Mouse (Mus musculus) cerebellum, adult 11 months (tissue): ENCODE measurements at regions not wholly inside any gene's neighbourhood (a gene's known extent, or its start where the extent isn't known, plus 50 kb on each side); places are given as distances from the start of the nearest gene placed in this dataset.

Experiments
- DNase-seq: peaks from one replicate; pipeline ENCODE4 v3.0.0; 2022

GRCm38 (mm10) chr8:87417466-87417865 lies 54.9 kb downstream of the Cbln1 start:
- DNase-seq, result no peak

GRCm38 (mm10) chr8:87415051-87415630 lies 57.3 kb downstream of the Cbln1 start:
- DNase-seq, result no peak

- DNase-seq, result no peak
Measured at GRCm38 (mm10) chr8:87389016-87389415, 83.4 kb downstream of the Cbln1 start.

- no peak for DNase-seq
Measured at GRCm38 (mm10) chr8:87383527-87384206, 88.7 kb downstream of the Cbln1 start.

GRCm38 (mm10) chr8:87382311-87382710 lies 90.1 kb downstream of the Cbln1 start:
- no peak for DNase-seq

- DNase-seq, result no peak
Measured at GRCm38 (mm10) chr8:87380791-87381190, 91.6 kb downstream of the Cbln1 start.

GRCm38 (mm10) chr8:87379296-87379695 lies 93.1 kb downstream of the Cbln1 start:
- DNase-seq, result no peak

GRCm38 (mm10) chr8:87374044-87374443 lies 98.4 kb downstream of the Cbln1 start:
- no peak for DNase-seq

GRCm38 (mm10) chr8:87373535-87373934 lies 98.9 kb downstream of the Cbln1 start:
- DNase-seq, result no peak

- no peak for DNase-seq
Measured at GRCm38 (mm10) chr8:87372061-87372460, 100.3 kb downstream of the Cbln1 start.

GRCm38 (mm10) chr8:87370194-87370593 lies 102.2 kb downstream of the Cbln1 start:
- no peak for DNase-seq

GRCm38 (mm10) chr8:87350471-87350870 lies 121.9 kb downstream of the Cbln1 start:
- DNase-seq, result peak; percentile 33

GRCm38 (mm10) chr8:87349781-87350181 lies 122.6 kb downstream of the Cbln1 start:
- peak; percentile 76 for DNase-seq

GRCm38 (mm10) chr8:87329371-87329770 lies 143.0 kb downstream of the Cbln1 start:
- DNase-seq, result no peak

GRCm38 (mm10) chr8:87314570-87314969 lies 157.8 kb downstream of the Cbln1 start:
- no peak for DNase-seq

- no peak for DNase-seq
Measured at GRCm38 (mm10) chr8:87311282-87311681, 161.1 kb downstream of the Cbln1 start.

GRCm38 (mm10) chr8:87308311-87308710 lies 164.1 kb downstream of the Cbln1 start:
- DNase-seq, result no peak

GRCm38 (mm10) chr8:87305001-87305400 lies 167.4 kb downstream of the Cbln1 start:
- no peak for DNase-seq

GRCm38 (mm10) chr8:87303522-87303921 lies 168.9 kb downstream of the Cbln1 start:
- DNase-seq, result no peak

GRCm38 (mm10) chr8:87297761-87298160 lies 174.6 kb downstream of the Cbln1 start:
- no peak for DNase-seq

- peak; percentile 87 for DNase-seq
Measured at GRCm38 (mm10) chr8:87297331-87297730, 175.1 kb downstream of the Cbln1 start.

GRCm38 (mm10) chr8:87286059-87286458 lies 186.3 kb downstream of the Cbln1 start:
- DNase-seq, result peak; percentile 62

GRCm38 (mm10) chr8:87284356-87284755 lies 188.1 kb downstream of the Cbln1 start:
- DNase-seq, result no peak

GRCm38 (mm10) chr8:87282511-87282910 lies 189.9 kb downstream of the Cbln1 start:
- DNase-seq, result no peak

GRCm38 (mm10) chr8:87273328-87273727 lies 199.1 kb downstream of the Cbln1 start:
- DNase-seq, result no peak
